In the genomic region with DNA sequence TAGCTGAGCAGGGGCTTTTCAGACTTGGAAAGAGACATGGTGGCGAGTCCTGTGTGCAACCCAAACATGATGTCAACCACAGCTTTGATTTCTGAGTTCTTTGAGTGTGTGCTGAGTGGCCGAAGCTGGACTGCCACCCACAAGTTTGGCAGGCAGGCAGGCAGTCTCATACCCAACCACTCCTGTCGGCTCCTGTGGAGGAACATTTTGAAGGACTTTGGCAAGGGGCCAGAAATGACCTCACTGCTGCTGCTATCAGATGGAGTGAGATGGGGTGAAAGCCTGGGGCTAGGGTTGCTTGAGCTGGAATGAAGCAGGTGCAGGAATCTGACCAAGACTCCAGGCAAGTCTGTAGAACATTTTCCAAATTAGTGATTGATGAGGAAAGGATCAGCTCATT, we compare ENCODE assay signal across 9 mouse cellular contexts.
DNase-seq lines count a peak whose midpoint lies in the region; ATAC-seq and TF ChIP-seq lines count a peak whose summit lies in the region.
"Had no signal": no experiment of that assay in that cellular context is flagged by ENCODE, and none has a peak within 500 bp of the region (broad histone marks: within the 10 kb centered on the region; RNA-seq: fewer than 3 reads in every experiment).

No protein-coding gene starts in this region.

- ATAC-seq in stomach, postnatal 0 days (ENCODE audit: low FRiP score, low TSS enrichment), result peak; percentile 64; the same call in 1 of the 2 replicates
- ATAC-seq in midbrain, embryonic 11.5 days (ENCODE audit: low FRiP score), result no peak

- TF ChIP-seq CTCF in stomach, postnatal 0 days (IDR thresholded peaks at IDR 0.05; ENCODE audit: low read depth), result no peak

- 44% methylated on average over 3 of the region's 3 CpGs for WGBS in stomach, postnatal 0 days
- WGBS in midbrain, embryonic 11.5 days, result 82% methylated on average over 3 of the region's 3 CpGs
- 88% methylated on average over 3 of the region's 3 CpGs for WGBS in hindbrain, embryonic 10.5 days

- no peak overlapping the region for H3K27ac ChIP-seq in stomach, postnatal 0 days (replicated peaks)
- H3K27ac ChIP-seq in midbrain, embryonic 11.5 days (ENCODE audit: low read depth, low read length), result no peak overlapping the region
- no peak overlapping the region for H3K27ac ChIP-seq in hindbrain, embryonic 10.5 days
- H3K27ac ChIP-seq: heart, adult 2 months had no signal

- peak; percentile 6 for DNase-seq in right cerebral cortex, postnatal 4 days
- DNase-seq in right cerebral cortex, adult 2 months (ENCODE audit: low spot score in 2 of 2), result no peak
- peak; percentile 37 for DNase-seq in gastrocnemius, postnatal 10 days
- peak; percentile 75 for DNase-seq in kidney, postnatal 14 days
- DNase-seq in stomach, postnatal 0 days (ENCODE audit: low spot score), result peak; percentile 63
- DNase-seq in midbrain, embryonic 11.5 days (ENCODE audit: low spot score, missing footprints), result no peak
- DNase-seq in embryo, embryonic 10 days (ENCODE audit: low spot score), result no peak
- no peak for DNase-seq in hindbrain, embryonic 10.5 days (ENCODE audit: low spot score)

- H3K36me3 ChIP-seq in stomach, postnatal 0 days (ENCODE audit: control insufficient read depth, insufficient read depth, low read length), result no peaks in the 10 kb centered on the region
- no peaks in the 10 kb centered on the region for H3K36me3 ChIP-seq in midbrain, embryonic 11.5 days (ENCODE audit: control insufficient read depth, insufficient read depth, low read length)
- no peaks in the 10 kb centered on the region for H3K36me3 ChIP-seq in hindbrain, embryonic 10.5 days

- no peak overlapping the region for H3K4me3 ChIP-seq in stomach, postnatal 0 days (ENCODE audit: low read depth, low read length)
- no peak overlapping the region for H3K4me3 ChIP-seq in midbrain, embryonic 11.5 days (ENCODE audit: low read depth, low read length)
- no peak overlapping the region for H3K4me3 ChIP-seq in hindbrain, embryonic 10.5 days
- H3K4me3 ChIP-seq: heart, adult 2 months had no signal

- 0 out of 2 replicates have a peak, but pooled peaks cover 3% of the 10 kb centered on the region for H3K4me1 ChIP-seq in stomach, postnatal 0 days (replicated peaks; ENCODE audit: control insufficient read depth, insufficient read depth)
- no peaks in the 10 kb centered on the region for H3K4me1 ChIP-seq in midbrain, embryonic 11.5 days (ENCODE audit: control insufficient read depth, insufficient read depth, low read length)
- peaks cover 13% of the 10 kb centered on the region for H3K4me1 ChIP-seq in hindbrain, embryonic 10.5 days (replicated peaks)

- TF ChIP-seq EP300 in stomach, postnatal 0 days (optimal IDR thresholded peaks at IDR 0.05), result no peak

- H3K9me3 ChIP-seq in stomach, postnatal 0 days (ENCODE audit: control insufficient read depth, low read length), result no peaks in the 10 kb centered on the region
- H3K9me3 ChIP-seq in midbrain, embryonic 11.5 days (ENCODE audit: control insufficient read depth, low read length), result no peaks in the 10 kb centered on the region
- no peaks in the 10 kb centered on the region for H3K9me3 ChIP-seq in hindbrain, embryonic 10.5 days

- no peaks in the 10 kb centered on the region for H3K27me3 ChIP-seq in stomach, postnatal 0 days (ENCODE audit: control insufficient read depth, insufficient read depth, low read length)
- H3K27me3 ChIP-seq in midbrain, embryonic 11.5 days (ENCODE audit: control insufficient read depth, insufficient read depth, low read length), result no peaks in the 10 kb centered on the region
- peaks cover 18% of the 10 kb centered on the region; the same call in 1 of the 2 replicates for H3K27me3 ChIP-seq in hindbrain, embryonic 10.5 days (ENCODE audit: insufficient read depth, poor library complexity, severe bottlenecking)

- no peak overlapping the region for H3K9ac ChIP-seq in stomach, postnatal 0 days (ENCODE audit: low read length)
- no peak overlapping the region for H3K9ac ChIP-seq in midbrain, embryonic 11.5 days (ENCODE audit: low read length)

- H3K4me2 ChIP-seq in stomach, postnatal 0 days (replicated peaks; ENCODE audit: low read depth), result no peak overlapping the region
- no peak overlapping the region for H3K4me2 ChIP-seq in midbrain, embryonic 11.5 days

Comparison
In these comparisons a context has a peak if more than half of its experiments do, and no peak if none do; other contexts are left out.
1. DNase-seq: peak in right cerebral cortex, postnatal 4 days (single experiment), gastrocnemius, postnatal 10 days (single experiment), kidney, postnatal 14 days (single experiment) and stomach, postnatal 0 days (single experiment); none in right cerebral cortex, adult 2 months (0 of 2), midbrain, embryonic 11.5 days (single experiment), embryo, embryonic 10 days (single experiment) and hindbrain, embryonic 10.5 days (single experiment).